Mouse (Mus musculus): ENCODE data around the gene Nsd1.

The Nsd1 gene

GRCm38 (mm10) chr13:55261521-55261920 lies 51.9 kb downstream of the Nsd1 start:
- no peak for DNase-seq

- DNase-seq: no peak
These were observed 52.5 kb downstream of the Nsd1 start for GRCm38 (mm10) chr13:55262096-55262495.

GRCm38 (mm10) chr13:55277203-55277602 lies 67.6 kb downstream of the Nsd1 start:
- DNase-seq: no peak

- DNase-seq: no peak
These were observed 68.1 kb downstream of the Nsd1 start for GRCm38 (mm10) chr13:55277646-55278045.

- DNase-seq: no peak
These were observed 79.3 kb downstream of the Nsd1 start for GRCm38 (mm10) chr13:55288854-55289253.

- DNase-seq: no peak
These were observed 87.2 kb downstream of the Nsd1 start for GRCm38 (mm10) chr13:55296760-55297159.

- DNase-seq: no peak
These were observed 91.3 kb downstream of the Nsd1 start for GRCm38 (mm10) chr13:55300913-55301312.

- DNase-seq: peak; percentile 35
These were observed 102.5 kb downstream of the Nsd1 start for GRCm38 (mm10) chr13:55312028-55312630.

GRCm38 (mm10) chr13:55313051-55313450 lies 103.5 kb downstream of the Nsd1 start:
- no peak for DNase-seq

GRCm38 (mm10) chr13:55314891-55315412 lies 105.4 kb downstream of the Nsd1 start:
- DNase-seq: no peak

- DNase-seq: no peak
These were observed 108.8 kb downstream of the Nsd1 start for GRCm38 (mm10) chr13:55318351-55318750.

GRCm38 (mm10) chr13:55319931-55320533 lies 110.5 kb downstream of the Nsd1 start, which contains the start of gene Prelid1:
TSS of gene Prelid1 (plus strand) at chr13:55320500.
- no peak for DNase-seq

- peak; percentile 90 for DNase-seq
These were observed 112.0 kb downstream of the Nsd1 start, which contains the start of gene Rab24 for GRCm38 (mm10) chr13:55321434-55322129. TSS of gene Rab24 (minus strand) at chr13:55321946.

GRCm38 (mm10) chr13:55322130-55322825 lies 112.7 kb downstream of the Nsd1 start:
- peak; percentile 38 for DNase-seq

- DNase-seq: peak; percentile 26
These were observed 116.0 kb downstream of the Nsd1 start for GRCm38 (mm10) chr13:55325596-55325995.

GRCm38 (mm10) chr13:55327169-55327568 lies 117.6 kb downstream of the Nsd1 start:
- no peak for DNase-seq

- peak; percentile 91 for DNase-seq
These were observed 118.1 kb downstream of the Nsd1 start for GRCm38 (mm10) chr13:55327633-55328032.

GRCm38 (mm10) chr13:55328171-55328570 lies 118.6 kb downstream of the Nsd1 start:
- no peak for DNase-seq

GRCm38 (mm10) chr13:55328641-55329040 lies 119.1 kb downstream of the Nsd1 start:
- DNase-seq: no peak

GRCm38 (mm10) chr13:55329109-55329682 lies 119.6 kb downstream of the Nsd1 start:
- no peak for DNase-seq

GRCm38 (mm10) chr13:55329683-55330566 lies 120.3 kb downstream of the Nsd1 start, which contains the start of gene Mxd3:
TSS of gene Mxd3 (minus strand) at chr13:55329823.
- peak; percentile 83 for DNase-seq
